Mouse (Mus musculus): ENCODE results near the gene Pnpla5. TPM values are rescaled to one million over a fixed set of nuclear protein-coding genes. Genes with fewer than 3 reads are reported as not detected.
"Not testable (repeated sequence)": the region's sequence is repeated elsewhere in the genome, so short reads cannot be mapped to it uniquely, and the experiment has no call there.

The Pnpla5 gene
- not detected in 2 replicates for polyA plus RNA-seq (2014; fragmentation: Nextera tagmentation; extraction: Ambion mirVana)

DNA sequence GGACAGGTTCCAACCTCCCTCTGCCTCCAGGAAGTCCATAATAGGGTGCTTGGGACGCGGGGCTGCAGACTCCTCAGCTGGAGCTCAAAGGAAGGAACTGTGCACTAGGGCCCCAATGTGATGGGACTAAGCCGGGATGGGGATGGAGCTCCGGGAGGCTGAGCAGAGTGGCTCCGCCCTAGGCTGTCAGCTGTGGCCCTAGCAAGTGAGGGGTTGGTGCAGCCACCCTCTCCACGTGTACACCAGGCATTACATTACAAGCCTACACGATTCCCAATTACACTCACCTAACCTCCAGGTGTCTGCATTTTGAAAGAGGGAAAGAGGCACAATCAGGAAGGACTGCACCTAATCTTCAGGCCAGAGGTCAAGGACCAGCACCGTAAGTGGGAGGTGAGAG is at the start of gene Pnpla5:
Gene Pnpla5, minus strand, starts transcription at position 101 of the 400 bp plus-strand sequence.
- WGBS, result 76% methylated on average over 8 of the region's 8 CpGs
- no peaks in the 10 kb centered on the region for H3K9me3 ChIP-seq (ENCODE audit: control insufficient read depth, low read length)
- H3K4me3 ChIP-seq (replicated peaks; ENCODE audit: low read length), result no peak within 1 kb of the TSS
- no peaks in the 10 kb centered on the region for H3K4me1 ChIP-seq (replicated peaks; ENCODE audit: control insufficient read depth, insufficient read depth, low read length)
- H3K9ac ChIP-seq, result no peak within 1 kb of the TSS
- H3K27ac ChIP-seq, result no peak within 1 kb of the TSS
- H3K36me3 ChIP-seq (replicated peaks; ENCODE audit: control insufficient read depth, insufficient read depth), result no peaks in the 10 kb centered on the region
- no peak for ATAC-seq (ENCODE audit: low FRiP score)
- H3K4me2 ChIP-seq (replicated peaks), result no peak within 1 kb of the TSS
- H3K27me3 ChIP-seq (ENCODE audit: control insufficient read depth, insufficient read depth, low read length), result no peaks in the 10 kb centered on the region
- DNase-seq (ENCODE audit: low spot score), result no peak

DNA sequence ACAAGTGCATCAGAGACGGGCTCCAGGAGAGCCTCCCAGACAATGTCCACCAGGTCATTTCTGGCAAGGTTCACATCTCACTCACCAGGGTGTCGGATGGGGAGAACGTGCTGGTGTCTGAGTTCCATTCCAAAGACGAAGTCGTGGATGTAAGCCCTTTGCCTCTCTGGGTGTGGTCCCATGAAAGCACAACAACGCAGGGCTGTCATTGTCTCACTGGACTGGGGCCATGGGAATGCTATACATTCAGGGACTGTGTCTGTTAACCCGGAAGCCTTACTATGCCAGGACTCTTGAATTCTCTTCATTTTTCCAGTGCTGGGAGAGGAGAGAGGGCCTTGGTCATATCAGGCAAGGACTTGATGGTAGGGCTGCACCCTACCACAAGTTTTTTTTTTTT is 48.2 kb upstream of the Pnpla5 start:
- 80% methylated on average over 7 of the region's 7 CpGs for WGBS
- no peak for DNase-seq (ENCODE audit: low spot score)
- Histone ChIP-seq H3K4me2 (replicated peaks) (no peak overlapping the region), H3K4me1 (replicated peaks; ENCODE audit: control insufficient read depth, insufficient read depth, low read length) (peaks cover 17% of the 10 kb centered on the region), H3K27ac (no peak overlapping the region), H3K9me3 (ENCODE audit: control insufficient read depth, low read length) (no peaks in the 10 kb centered on the region), H3K27me3 (ENCODE audit: control insufficient read depth, insufficient read depth, low read length) (no peaks in the 10 kb centered on the region), H3K4me3 (replicated peaks; ENCODE audit: low read length) (no peak overlapping the region), H3K9ac (no peak overlapping the region), H3K36me3 (replicated peaks; ENCODE audit: control insufficient read depth, insufficient read depth) (no peaks in the 10 kb centered on the region)
- no peak for ATAC-seq (ENCODE audit: low FRiP score)

DNA sequence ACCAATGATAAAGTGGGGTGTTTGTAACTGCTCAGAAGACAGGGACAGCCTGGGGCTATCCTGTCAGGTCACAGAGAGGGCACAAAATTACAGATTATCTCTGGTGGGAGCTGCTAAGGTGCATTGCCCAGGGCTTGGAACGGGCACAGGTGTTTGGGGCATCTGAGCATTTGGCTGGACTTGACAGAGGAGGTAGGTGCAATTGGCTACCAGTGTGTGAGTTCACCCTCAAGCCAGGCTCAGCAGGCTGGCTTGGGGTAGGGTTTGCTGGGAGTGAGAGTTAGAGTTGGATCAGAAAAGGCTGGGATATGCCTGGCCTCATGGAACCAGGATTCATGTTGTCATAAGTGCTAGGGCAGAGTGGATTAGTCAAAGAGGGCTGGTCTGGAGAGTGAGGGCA is 46.5 kb upstream of the Pnpla5 start:
- Histone ChIP-seq H3K4me1 (replicated peaks; ENCODE audit: control insufficient read depth, insufficient read depth, low read length) (peaks cover 17% of the 10 kb centered on the region), H3K4me2 (replicated peaks) (peak overlapping the region; percentile 94), H3K36me3 (replicated peaks; ENCODE audit: control insufficient read depth, insufficient read depth) (no peaks in the 10 kb centered on the region), H3K4me3 (replicated peaks; ENCODE audit: low read length) (no peak overlapping the region), H3K9me3 (ENCODE audit: control insufficient read depth, low read length) (no peaks in the 10 kb centered on the region), H3K27ac (no peak overlapping the region), H3K27me3 (ENCODE audit: control insufficient read depth, insufficient read depth, low read length) (no peaks in the 10 kb centered on the region), H3K9ac (peak overlapping the region; percentile 75; the same call in 1 of the 2 replicates)
- DNase-seq (ENCODE audit: low spot score) (no peak), ATAC-seq (ENCODE audit: low FRiP score) (no peak)
- 50% methylated on average over 1 of the region's 1 CpGs for WGBS

DNA sequence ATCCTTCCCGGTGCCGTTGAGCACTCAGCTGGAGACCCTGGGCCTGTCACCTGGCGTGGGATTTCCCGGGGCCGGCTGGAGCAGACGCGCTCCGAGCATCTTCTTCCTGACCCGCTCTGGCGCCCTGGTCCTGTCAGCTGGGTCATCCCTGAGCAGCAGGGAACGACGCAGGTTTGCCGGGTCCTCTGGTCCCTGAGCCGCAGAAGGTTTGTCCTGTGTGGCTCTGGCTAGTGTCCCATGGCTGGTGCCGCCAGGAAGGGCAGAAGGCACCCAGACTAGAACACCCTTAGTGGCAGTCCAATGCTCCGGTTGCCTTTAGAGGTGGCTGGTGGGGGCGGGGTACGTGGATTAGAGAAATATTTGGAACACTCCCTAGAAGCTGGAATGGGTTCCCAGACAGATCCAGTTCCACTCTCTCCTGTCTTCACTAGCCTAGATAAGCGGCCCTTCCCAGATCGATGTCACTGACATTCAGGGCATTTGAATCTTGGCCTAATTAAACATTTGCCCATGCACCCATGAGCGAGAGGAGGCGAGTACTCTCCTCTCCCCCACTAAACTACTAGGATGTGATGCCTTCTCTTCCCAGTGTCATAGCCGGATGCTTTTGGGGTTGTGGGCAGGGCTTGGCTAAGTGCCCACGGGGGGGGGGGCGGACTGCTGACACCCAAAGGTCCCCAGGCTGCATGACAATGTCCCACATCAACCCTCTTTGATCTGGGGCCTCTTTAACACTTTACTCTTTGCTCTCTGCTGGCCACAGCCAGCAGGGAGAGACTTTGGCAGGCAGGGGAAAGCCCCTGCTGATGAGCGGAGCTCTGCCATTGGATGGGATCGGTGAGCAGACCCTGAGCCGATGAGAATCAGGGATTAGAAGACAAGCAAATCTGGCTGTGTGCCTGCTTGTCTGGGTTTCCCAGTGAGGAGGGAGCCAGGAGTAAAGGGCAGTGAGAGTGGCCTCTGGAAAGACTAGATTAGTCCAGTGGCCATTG is 45.5 kb upstream of the Pnpla5 start:
- Histone ChIP-seq H3K4me2 (replicated peaks) (peak overlapping the region; percentile 94), H3K9me3 (ENCODE audit: control insufficient read depth, low read length) (no peaks in the 10 kb centered on the region), H3K9ac (peak overlapping the region; percentile 75), H3K4me3 (replicated peaks; ENCODE audit: low read length) (peak overlapping the region; percentile 50), H3K27ac (peak overlapping the region; percentile 66), H3K36me3 (replicated peaks; ENCODE audit: control insufficient read depth, insufficient read depth) (no peaks in the 10 kb centered on the region), H3K4me1 (replicated peaks; ENCODE audit: control insufficient read depth, insufficient read depth, low read length) (peaks cover 17% of the 10 kb centered on the region), H3K27me3 (ENCODE audit: control insufficient read depth, insufficient read depth, low read length) (no peaks in the 10 kb centered on the region)
- ATAC-seq (ENCODE audit: low FRiP score), result peak; percentile 65; the same call in 1 of the 2 replicates
- DNase-seq (ENCODE audit: low spot score), result peak; percentile 65
- WGBS, result 2% methylated on average over 28 of the region's 28 CpGs

GRCm38 (mm10) chr15:84167600-84167999 is 44.6 kb upstream of the Pnpla5 start, which contains the start of gene Pnpla3:
Pnpla3 (plus strand) TSS chr15:84167837.
- H3K27ac ChIP-seq, result peak within 1 kb of the TSS; percentile 66
- peak within 1 kb of the TSS; percentile 50 for H3K4me3 ChIP-seq (replicated peaks; ENCODE audit: low read length)
- H3K9ac ChIP-seq, result peak within 1 kb of the TSS; percentile 75
- no peaks in the 10 kb centered on the region for H3K36me3 ChIP-seq (replicated peaks; ENCODE audit: control insufficient read depth, insufficient read depth)
- 1% methylated on average over 28 of the region's 28 CpGs for WGBS
- no peaks in the 10 kb centered on the region for H3K9me3 ChIP-seq (ENCODE audit: control insufficient read depth, low read length)
- peaks cover 17% of the 10 kb centered on the region for H3K4me1 ChIP-seq (replicated peaks; ENCODE audit: control insufficient read depth, insufficient read depth, low read length)
- ATAC-seq (ENCODE audit: low FRiP score) (peak; percentile 96), DNase-seq (ENCODE audit: low spot score) (peak; percentile 96)
- peak within 1 kb of the TSS; percentile 94 for H3K4me2 ChIP-seq (replicated peaks)
- no peaks in the 10 kb centered on the region for H3K27me3 ChIP-seq (ENCODE audit: control insufficient read depth, insufficient read depth, low read length)

- Histone ChIP-seq H3K4me1 (replicated peaks; ENCODE audit: control insufficient read depth, insufficient read depth, low read length) (peaks cover 17% of the 10 kb centered on the region), H3K9ac (no peak overlapping the region), H3K27ac (no peak overlapping the region), H3K4me2 (replicated peaks) (peak overlapping the region; percentile 94; the same call in 1 of the 2 replicates), H3K27me3 (ENCODE audit: control insufficient read depth, insufficient read depth, low read length) (no peaks in the 10 kb centered on the region), H3K9me3 (ENCODE audit: control insufficient read depth, low read length) (no peaks in the 10 kb centered on the region), H3K4me3 (replicated peaks; ENCODE audit: low read length) (no peak overlapping the region), H3K36me3 (replicated peaks; ENCODE audit: control insufficient read depth, insufficient read depth) (no peaks in the 10 kb centered on the region)
- WGBS, result 79% methylated on average over 6 of the region's 6 CpGs
- DNase-seq (ENCODE audit: low spot score), result no peak
- ATAC-seq (ENCODE audit: low FRiP score), result no peak
Observed at GRCm38 (mm10) chr15:84166818-84167217, 43.8 kb upstream of the Pnpla5 start.

DNA sequence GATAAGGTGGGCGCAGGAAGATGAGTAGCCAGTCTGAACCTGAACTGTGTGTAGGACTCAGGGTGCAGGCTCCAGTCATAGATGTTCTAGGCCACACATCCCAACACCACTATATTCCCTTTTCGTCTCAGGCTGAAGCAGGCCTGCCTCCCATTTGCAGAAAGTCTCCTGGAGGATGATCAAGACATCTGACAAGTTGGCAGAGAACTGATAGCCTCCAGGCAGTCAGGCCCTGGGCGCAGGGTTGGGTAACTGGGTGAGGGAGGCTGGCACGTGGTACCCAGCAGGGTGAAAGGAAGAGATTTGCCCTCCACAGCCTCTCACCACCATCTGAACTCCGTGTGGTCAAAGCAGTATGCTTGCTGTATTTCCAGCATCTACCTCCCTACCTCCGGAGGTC is 38.9 kb upstream of the Pnpla5 start:
- ATAC-seq (ENCODE audit: low FRiP score) (no peak), DNase-seq (ENCODE audit: low spot score) (no peak)
- Histone ChIP-seq H3K9me3 (ENCODE audit: control insufficient read depth, low read length) (no peaks in the 10 kb centered on the region), H3K36me3 (replicated peaks; ENCODE audit: control insufficient read depth, insufficient read depth) (no peaks in the 10 kb centered on the region), H3K27ac (no peak overlapping the region), H3K4me2 (replicated peaks) (no peak overlapping the region), H3K4me1 (replicated peaks; ENCODE audit: control insufficient read depth, insufficient read depth, low read length) (no peaks in the 10 kb centered on the region), H3K9ac (no peak overlapping the region), H3K4me3 (replicated peaks; ENCODE audit: low read length) (no peak overlapping the region), H3K27me3 (ENCODE audit: control insufficient read depth, insufficient read depth, low read length) (no peaks in the 10 kb centered on the region)
- WGBS, result 81% methylated on average over 6 of the region's 6 CpGs

GRCm38 (mm10) chr15:84157530-84157929 is 34.6 kb upstream of the Pnpla5 start:
- H3K27ac ChIP-seq; H3K4me1 ChIP-seq (replicated peaks; ENCODE audit: control insufficient read depth, insufficient read depth, low read length); DNase-seq (ENCODE audit: low spot score); H3K27me3 ChIP-seq (ENCODE audit: control insufficient read depth, insufficient read depth, low read length); H3K9ac ChIP-seq; H3K9me3 ChIP-seq (ENCODE audit: control insufficient read depth, low read length); H3K4me3 ChIP-seq (replicated peaks; ENCODE audit: low read length); ATAC-seq (ENCODE audit: low FRiP score); H3K4me2 ChIP-seq (replicated peaks); H3K36me3 ChIP-seq (replicated peaks; ENCODE audit: control insufficient read depth, insufficient read depth): not testable (repeated sequence)
- WGBS, result 90% methylated on average over 6 of the region's 6 CpGs

DNA sequence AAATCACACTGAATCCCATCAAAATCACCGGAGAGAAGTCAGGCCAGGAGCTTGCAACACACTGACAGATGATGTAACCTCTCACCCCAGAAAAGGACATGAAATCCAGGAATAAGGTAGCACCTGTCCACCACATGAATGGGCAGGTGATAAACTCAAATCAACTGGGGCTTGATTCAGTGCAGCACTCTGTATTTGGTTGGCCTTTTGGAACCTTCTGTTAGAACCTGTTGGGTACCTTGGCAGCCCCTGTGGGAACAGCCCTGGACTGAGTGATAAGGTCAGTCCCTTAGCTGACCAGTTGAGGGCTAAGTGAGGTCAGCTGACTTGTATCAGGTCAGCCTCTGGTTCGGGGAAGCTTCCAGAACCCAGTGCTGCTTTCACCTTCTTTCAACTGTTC is 33.2 kb upstream of the Pnpla5 start:
- H3K27ac ChIP-seq, result no peak overlapping the region
- no peak overlapping the region for H3K9ac ChIP-seq
- H3K27me3 ChIP-seq (ENCODE audit: control insufficient read depth, insufficient read depth, low read length), result no peaks in the 10 kb centered on the region
- ATAC-seq (ENCODE audit: low FRiP score) (no peak), DNase-seq (ENCODE audit: low spot score) (no peak)
- H3K4me1 ChIP-seq (replicated peaks; ENCODE audit: control insufficient read depth, insufficient read depth, low read length), result no peaks in the 10 kb centered on the region
- no peak overlapping the region for H3K4me2 ChIP-seq (replicated peaks)
- no peaks in the 10 kb centered on the region for H3K36me3 ChIP-seq (replicated peaks; ENCODE audit: control insufficient read depth, insufficient read depth)
- no peak overlapping the region for H3K4me3 ChIP-seq (replicated peaks; ENCODE audit: low read length)
- 88% methylated on average over 2 of the region's 2 CpGs for WGBS
- H3K9me3 ChIP-seq (ENCODE audit: control insufficient read depth, low read length), result no peaks in the 10 kb centered on the region

All from hindbrain, embryonic 14.5 days (tissue).